In the genomic region with DNA sequence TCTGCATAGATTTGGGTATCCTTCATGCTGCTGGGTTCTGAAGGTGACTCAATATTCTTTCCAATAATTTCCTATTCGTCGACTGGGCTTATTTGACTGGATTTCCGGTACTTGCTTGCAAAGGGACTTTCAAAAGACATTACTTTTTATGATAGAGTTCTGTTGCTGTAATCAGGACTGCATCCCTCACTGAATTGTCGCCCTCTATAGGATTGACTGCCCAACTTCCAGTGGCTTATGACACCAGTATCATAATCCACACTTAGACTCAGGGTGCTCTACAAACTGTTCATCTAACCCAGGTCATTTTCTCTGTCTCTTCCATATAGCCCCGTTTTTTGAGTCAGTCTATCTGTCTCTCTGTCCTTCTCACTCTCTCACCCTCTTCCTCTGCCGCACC, we compare ENCODE assay signal across 13 mouse cellular contexts.
A peak's percentile ranks its signal among the peaks of the same experiment; 100 is the strongest.
DNase-seq lines count a peak whose midpoint lies in the region; ATAC-seq and TF ChIP-seq lines count a peak whose summit lies in the region.
"Had no signal": no experiment of that assay in that cellular context is flagged by ENCODE, and none has a peak within 500 bp of the region (broad histone marks: within the 10 kb centered on the region; RNA-seq: fewer than 3 reads in every experiment).

No protein-coding gene starts in this region.

- H3K27ac ChIP-seq in gastrocnemius, adult 2 months = no peak overlapping the region
- H3K27ac ChIP-seq in midbrain, postnatal 0 days (ENCODE audit: low read depth, low read length) = no peak overlapping the region
- H3K27ac ChIP-seq in midbrain, embryonic 10.5 days (replicated peaks) = no peak overlapping the region
- H3K27ac ChIP-seq: stomach, embryonic 15.5 days had no signal

- intact Hi-C loops in gastrocnemius, adult 2 months (cut with DNase I) = loop anchor here (5.0 to 10.0 kb wide), 2 partner anchors 230 to 282 kb away; partner anchors contain the start of gene Hivep2
- intact Hi-C loops in gastrocnemius, postnatal 14 days (cut with DNase I; ENCODE audit: low total_unique reads) = loop anchor here (10.0 kb wide), 1 partner anchor 232 kb away; the partner anchor contains the start of gene Hivep2

- H3K4me3 ChIP-seq in gastrocnemius, adult 2 months = no peak overlapping the region
- H3K4me3 ChIP-seq in midbrain, postnatal 0 days (ENCODE audit: low read depth, low read length) = no peak overlapping the region
- H3K4me3 ChIP-seq in midbrain, embryonic 10.5 days = no peak overlapping the region
- H3K4me3 ChIP-seq: forebrain, embryonic 15.5 days; megakaryocyte, embryonic 14.5 days; stomach, embryonic 15.5 days had no signal

- ATAC-seq in midbrain, postnatal 0 days (ENCODE audit: low FRiP score) = no peak
- peak; percentile 54; the same call in 1 of the 2 replicates for ATAC-seq in neutrophil, adult 5-6 weeks (ENCODE audit: extremely low read depth, insufficient number of reproducible peaks, low FRiP score, poor library complexity, severe bottlenecking)
- ATAC-seq: forebrain, embryonic 15.5 days had no signal

- no peak overlapping the region for H3K9ac ChIP-seq in midbrain, postnatal 0 days (replicated peaks; ENCODE audit: low read length, poor library complexity, severe bottlenecking)
- H3K9ac ChIP-seq: forebrain, embryonic 15.5 days; stomach, embryonic 15.5 days had no signal

- WGBS in midbrain, postnatal 0 days = 78% methylated on average over 6 of the region's 6 CpGs
- 79% methylated on average over 6 of the region's 6 CpGs for WGBS in midbrain, embryonic 10.5 days

- no peaks in the 10 kb centered on the region for H3K36me3 ChIP-seq in midbrain, postnatal 0 days (ENCODE audit: insufficient read depth, low read length)
- H3K36me3 ChIP-seq in midbrain, embryonic 10.5 days = no peaks in the 10 kb centered on the region
- H3K36me3 ChIP-seq: forebrain, embryonic 15.5 days; stomach, embryonic 15.5 days had no signal

- no peak overlapping the region for H3K4me2 ChIP-seq in midbrain, postnatal 0 days (ENCODE audit: low read depth, low read length, poor library complexity, severe bottlenecking)
- H3K4me2 ChIP-seq: forebrain, embryonic 15.5 days; stomach, embryonic 15.5 days had no signal

- no peaks in the 10 kb centered on the region for H3K27me3 ChIP-seq in midbrain, postnatal 0 days (ENCODE audit: insufficient read depth, low read length)
- no peaks in the 10 kb centered on the region for H3K27me3 ChIP-seq in midbrain, embryonic 10.5 days (ENCODE audit: low read depth, poor library complexity, severe bottlenecking)
- H3K27me3 ChIP-seq: forebrain, embryonic 15.5 days; stomach, embryonic 15.5 days had no signal

- DNase-seq in gastrocnemius, adult 2 months = no peak
- no peak for DNase-seq in gastrocnemius, postnatal 14 days
- no peak for DNase-seq in midbrain, postnatal 0 days (ENCODE audit: low spot score)
- no peak for DNase-seq in midbrain, embryonic 10.5 days (ENCODE audit: low spot score)
- peak; percentile 39 for DNase-seq in adipocyte (ENCODE audit: low spot score)
- no peak for DNase-seq in lung, adult 18-20 months
- DNase-seq in ovary, postnatal 10 days (ENCODE audit: low spot score) = no peak
- DNase-seq: kidney, adult 2 months; right cerebral cortex, postnatal 14 days had no signal

- H3K9me3 ChIP-seq in midbrain, postnatal 0 days (ENCODE audit: low read length) = no peaks in the 10 kb centered on the region
- H3K9me3 ChIP-seq in midbrain, embryonic 10.5 days (replicated peaks) = no peaks in the 10 kb centered on the region
- H3K9me3 ChIP-seq: forebrain, embryonic 15.5 days; megakaryocyte, embryonic 14.5 days; stomach, embryonic 15.5 days had no signal

- peak; percentile 49 for TF ChIP-seq CTCF in gastrocnemius, adult 2 months (IDR thresholded peaks at IDR 0.05)
- peak; percentile 58 for TF ChIP-seq CTCF in midbrain, postnatal 0 days (IDR thresholded peaks at IDR 0.05)

- H3K4me1 ChIP-seq in midbrain, postnatal 0 days (ENCODE audit: insufficient read depth, low read length) = peaks cover 10% of the 10 kb centered on the region; the same call in 1 of the 2 replicates
- H3K4me1 ChIP-seq in midbrain, embryonic 10.5 days = peaks cover 26% of the 10 kb centered on the region
- H3K4me1 ChIP-seq: megakaryocyte, embryonic 14.5 days; stomach, embryonic 15.5 days had no signal
